Mouse (Mus musculus) liver, postnatal 0 days (tissue): ENCODE results near the gene Mrpl38.

ENCODE experiments used
- CTCF ChIP-seq: sonication (generic); IDR thresholded peaks from 2 replicates; pipeline ENCODE4 v1.5.1; 2016; ENCODE audit warnings: antibody characterized with exemption, low read depth
- EP300 ChIP-seq: IDR thresholded peaks from 2 replicates; pipeline ENCODE4 v1.6.1; 2016; ENCODE audit warnings: antibody characterized with exemption, low read depth, mild to moderate bottlenecking

DNA sequence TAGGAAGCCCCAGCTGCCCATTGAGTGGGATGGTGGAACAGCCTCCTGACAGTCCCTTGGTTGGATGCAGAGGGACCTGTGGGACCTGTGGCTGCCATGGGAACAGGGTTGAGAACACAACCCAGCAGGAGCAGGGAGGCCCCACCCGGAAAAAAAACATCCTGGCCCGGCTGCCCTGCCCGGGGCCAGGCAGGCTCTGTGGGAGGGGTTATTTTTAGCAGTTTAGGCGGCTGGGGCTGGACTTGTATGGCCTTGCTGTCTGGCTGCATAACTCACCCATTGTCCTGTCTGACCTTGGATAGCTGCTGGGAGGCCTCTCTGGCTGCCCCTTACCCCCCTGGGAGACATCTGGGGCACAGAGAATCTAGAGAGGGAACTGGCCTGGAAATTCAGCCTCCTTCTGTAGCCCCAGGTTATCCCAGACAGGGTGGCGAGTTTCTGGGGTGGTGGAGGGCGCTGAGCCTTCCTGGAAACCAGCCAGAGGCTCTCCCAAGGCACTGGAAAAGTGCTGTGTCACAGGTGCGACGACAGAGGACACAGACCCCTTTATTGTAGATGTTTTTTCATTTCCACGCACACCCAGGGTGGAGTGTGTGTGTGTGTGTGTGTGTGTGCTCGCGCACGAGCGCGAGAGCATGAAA lies 34.5 kb downstream of the Mrpl38 start:
- TF ChIP-seq CTCF (no peak), EP300 (no peak)
